Mouse (Mus musculus): Measurements from ENCODE around the gene Metrn. TPM values are rescaled to one million over a fixed set of nuclear protein-coding genes. Genes with fewer than 3 reads are reported as not detected.
A peak's percentile ranks its signal among the peaks of the same experiment; 100 is the strongest.

Metrn gene
- polyA plus RNA-seq, 1 experiment from 2014 or later = 88.8 TPM

- WGBS = 85% methylated on average over 4 of the region's 4 CpGs
- peaks cover 40% of the 10 kb centered on the region for H3K36me3 ChIP-seq (ENCODE audit: control insufficient read depth, insufficient read depth, low read length)
- ATAC-seq = no peak
- H3K4me3 ChIP-seq (ENCODE audit: low read length) = no peak overlapping the region
- H3K4me2 ChIP-seq (ENCODE audit: low read length) = no peak overlapping the region
- no peak overlapping the region for H3K27ac ChIP-seq (ENCODE audit: low read depth, low read length)
- no peak overlapping the region for H3K9ac ChIP-seq (ENCODE audit: low read depth, low read length)
- H3K4me1 ChIP-seq (ENCODE audit: control insufficient read depth, insufficient read depth, low read depth, low read length) = peaks cover 52% of the 10 kb centered on the region
- no peaks in the 10 kb centered on the region for H3K27me3 ChIP-seq (replicated peaks; ENCODE audit: control insufficient read depth, insufficient read depth, low read length)
- H3K9me3 ChIP-seq (ENCODE audit: control insufficient read depth, low read length) = no peaks in the 10 kb centered on the region
These were observed 42.0 kb upstream of the Metrn start for GRCm38 (mm10) chr17:25838904-25839303.

GRCm38 (mm10) chr17:25837533-25837932 is 40.6 kb upstream of the Metrn start:
- WGBS = 7% methylated on average over 3 of the region's 3 CpGs
- no peaks in the 10 kb centered on the region for H3K27me3 ChIP-seq (replicated peaks; ENCODE audit: control insufficient read depth, insufficient read depth, low read length)
- peak overlapping the region; percentile 85 for H3K4me2 ChIP-seq (ENCODE audit: low read length)
- H3K27ac ChIP-seq (ENCODE audit: low read depth, low read length) = peak overlapping the region; percentile 93
- H3K9me3 ChIP-seq (ENCODE audit: control insufficient read depth, low read length) = no peaks in the 10 kb centered on the region
- H3K4me1 ChIP-seq (ENCODE audit: control insufficient read depth, insufficient read depth, low read depth, low read length) = peaks cover 46% of the 10 kb centered on the region
- no peak for ATAC-seq
- H3K4me3 ChIP-seq (ENCODE audit: low read length) = no peak overlapping the region
- H3K36me3 ChIP-seq (ENCODE audit: control insufficient read depth, insufficient read depth, low read length) = peaks cover 40% of the 10 kb centered on the region
- peak overlapping the region; percentile 92 for H3K9ac ChIP-seq (ENCODE audit: low read depth, low read length)

- peaks cover 35% of the 10 kb centered on the region for H3K36me3 ChIP-seq (ENCODE audit: control insufficient read depth, insufficient read depth, low read length)
These were observed 40.1 kb upstream of the Metrn start, which contains the start of gene Rhbdl1 for GRCm38 (mm10) chr17:25837076-25837410. Gene Rhbdl1 (minus strand): TSS chr17:25837295.

GRCm38 (mm10) chr17:25836397-25837075 is 39.6 kb upstream of the Metrn start:
- Histone ChIP-seq H3K27me3 (replicated peaks; ENCODE audit: control insufficient read depth, insufficient read depth, low read length) (no peaks in the 10 kb centered on the region), H3K27ac (ENCODE audit: low read depth, low read length) (peak overlapping the region; percentile 93), H3K36me3 (ENCODE audit: control insufficient read depth, insufficient read depth, low read length) (peaks cover 30% of the 10 kb centered on the region), H3K4me2 (ENCODE audit: low read length) (peak overlapping the region; percentile 85), H3K9me3 (ENCODE audit: control insufficient read depth, low read length) (no peaks in the 10 kb centered on the region), H3K4me1 (ENCODE audit: control insufficient read depth, insufficient read depth, low read depth, low read length) (peaks cover 53% of the 10 kb centered on the region), H3K4me3 (ENCODE audit: low read length) (peak overlapping the region; percentile 55), H3K9ac (ENCODE audit: low read depth, low read length) (peak overlapping the region; percentile 92)
- ATAC-seq = no peak; the same call in 1 of the 2 replicates
- WGBS = 19% methylated on average over 23 of the region's 23 CpGs

More at GRCm38 (mm10) chr17:25837076-25837410, 40.1 kb upstream of the Metrn start, which contains the start of gene Rhbdl1:
- Histone ChIP-seq H3K4me2 (ENCODE audit: low read length) (peak within 1 kb of the TSS; percentile 85), H3K9me3 (ENCODE audit: control insufficient read depth, low read length) (no peaks in the 10 kb centered on the region), H3K9ac (ENCODE audit: low read depth, low read length) (peak within 1 kb of the TSS; percentile 92), H3K4me1 (ENCODE audit: control insufficient read depth, insufficient read depth, low read depth, low read length) (peaks cover 47% of the 10 kb centered on the region), H3K4me3 (ENCODE audit: low read length) (peak within 1 kb of the TSS; percentile 55), H3K27me3 (replicated peaks; ENCODE audit: control insufficient read depth, insufficient read depth, low read length) (no peaks in the 10 kb centered on the region), H3K27ac (ENCODE audit: low read depth, low read length) (peak within 1 kb of the TSS; percentile 93)
- under 1% methylated on average over 29 of the region's 29 CpGs for WGBS
- peak; percentile 52 for ATAC-seq

- Histone ChIP-seq H3K4me2 (ENCODE audit: low read length) (peak overlapping the region; percentile 85), H3K9ac (ENCODE audit: low read depth, low read length) (no peak overlapping the region; the same call in 1 of the 2 replicates), H3K4me1 (ENCODE audit: control insufficient read depth, insufficient read depth, low read depth, low read length) (peaks cover 60% of the 10 kb centered on the region), H3K36me3 (ENCODE audit: control insufficient read depth, insufficient read depth, low read length) (peaks cover 29% of the 10 kb centered on the region), H3K9me3 (ENCODE audit: control insufficient read depth, low read length) (no peaks in the 10 kb centered on the region), H3K27me3 (replicated peaks; ENCODE audit: control insufficient read depth, insufficient read depth, low read length) (no peaks in the 10 kb centered on the region), H3K4me3 (ENCODE audit: low read length) (peak overlapping the region; percentile 55; the same call in 1 of the 2 replicates), H3K27ac (ENCODE audit: low read depth, low read length) (peak overlapping the region; percentile 93)
- whole genome bisulfite sequencing = 92% methylated on average over 16 of the region's 16 CpGs
- ATAC-seq = no peak
These were observed 38.9 kb upstream of the Metrn start for GRCm38 (mm10) chr17:25835816-25836215.

DNA sequence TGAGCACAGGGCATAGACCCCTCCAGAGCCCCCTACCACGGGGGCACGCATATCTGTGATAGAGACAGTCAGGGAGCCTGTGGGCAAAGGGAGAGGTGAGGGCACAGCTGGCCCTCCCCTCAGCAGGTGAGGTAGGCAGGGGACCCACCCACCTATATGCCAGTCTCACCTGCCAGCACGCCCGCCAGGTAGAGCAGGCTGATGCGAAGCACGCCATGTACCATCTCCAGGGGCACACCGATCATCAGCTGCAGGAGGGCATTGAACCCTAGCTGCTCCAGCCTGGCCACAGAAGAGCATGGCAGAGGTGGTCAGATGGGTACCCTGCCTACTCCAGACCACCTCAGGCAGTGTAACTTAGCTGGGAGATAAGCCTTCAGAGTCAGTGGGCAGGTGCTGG is 38.4 kb upstream of the Metrn start:
- no peak overlapping the region for H3K27ac ChIP-seq (ENCODE audit: low read depth, low read length)
- 97% methylated on average over 7 of the region's 7 CpGs for WGBS
- H3K27me3 ChIP-seq (replicated peaks; ENCODE audit: control insufficient read depth, insufficient read depth, low read length) = no peaks in the 10 kb centered on the region
- H3K4me2 ChIP-seq (ENCODE audit: low read length) = peak overlapping the region; percentile 5
- no peak for ATAC-seq
- H3K4me1 ChIP-seq (ENCODE audit: control insufficient read depth, insufficient read depth, low read depth, low read length) = peaks cover 65% of the 10 kb centered on the region
- peak overlapping the region; percentile 38 for H3K9ac ChIP-seq (ENCODE audit: low read depth, low read length)
- no peak overlapping the region for H3K4me3 ChIP-seq (ENCODE audit: low read length)
- H3K9me3 ChIP-seq (ENCODE audit: control insufficient read depth, low read length) = no peaks in the 10 kb centered on the region
- peaks cover 29% of the 10 kb centered on the region for H3K36me3 ChIP-seq (ENCODE audit: control insufficient read depth, insufficient read depth, low read length)

DNA sequence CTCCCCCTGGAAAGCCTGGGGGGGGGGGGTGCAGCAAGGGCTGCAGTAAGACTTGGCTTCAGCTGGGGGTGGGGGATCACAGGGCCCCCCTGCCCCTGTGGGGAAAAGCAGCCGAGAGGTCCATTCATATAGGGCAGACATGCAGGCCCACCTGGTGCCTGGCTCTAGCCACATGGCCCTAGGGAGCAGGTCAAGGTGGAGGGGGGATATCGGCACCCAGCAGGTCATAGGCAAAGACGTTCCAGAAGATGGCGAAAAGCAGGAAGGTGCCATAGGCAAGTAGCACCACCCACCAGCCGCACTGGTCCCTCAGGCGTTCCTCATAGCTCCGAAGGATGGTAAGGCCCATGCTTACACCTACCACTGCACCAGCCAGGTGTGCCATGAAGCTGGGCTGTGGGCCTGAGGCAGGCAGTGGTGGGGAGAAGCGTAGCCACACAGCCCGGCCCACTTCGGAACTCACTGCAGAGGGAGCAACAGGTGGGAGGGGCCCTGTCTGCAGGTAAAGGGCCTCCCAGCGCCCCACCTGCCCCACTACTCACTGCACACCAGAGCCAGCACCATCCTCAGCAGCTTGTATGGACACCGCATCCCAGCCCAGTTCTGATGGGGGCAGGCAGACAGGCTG is 37.8 kb upstream of the Metrn start:
- Histone ChIP-seq H3K4me1 (ENCODE audit: control insufficient read depth, insufficient read depth, low read depth, low read length) (peaks cover 70% of the 10 kb centered on the region), H3K27ac (ENCODE audit: low read depth, low read length) (no peak overlapping the region; the same call in 1 of the 2 replicates), H3K9ac (ENCODE audit: low read depth, low read length) (peak overlapping the region; percentile 77), H3K36me3 (ENCODE audit: control insufficient read depth, insufficient read depth, low read length) (peaks cover 27% of the 10 kb centered on the region), H3K27me3 (replicated peaks; ENCODE audit: control insufficient read depth, insufficient read depth, low read length) (no peaks in the 10 kb centered on the region), H3K4me2 (ENCODE audit: low read length) (peak overlapping the region; percentile 78), H3K4me3 (ENCODE audit: low read length) (peak overlapping the region; percentile 74; the same call in 1 of the 2 replicates), H3K9me3 (ENCODE audit: control insufficient read depth, low read length) (no peaks in the 10 kb centered on the region)
- 84% methylated on average over 12 of the region's 12 CpGs for WGBS
- no peak for ATAC-seq

- no peak for ATAC-seq
- 49% methylated on average over 6 of the region's 6 CpGs for WGBS
- peak overlapping the region; percentile 77 for H3K9ac ChIP-seq (ENCODE audit: low read depth, low read length)
These were observed 37.1 kb upstream of the Metrn start for GRCm38 (mm10) chr17:25833961-25834594.

DNA sequence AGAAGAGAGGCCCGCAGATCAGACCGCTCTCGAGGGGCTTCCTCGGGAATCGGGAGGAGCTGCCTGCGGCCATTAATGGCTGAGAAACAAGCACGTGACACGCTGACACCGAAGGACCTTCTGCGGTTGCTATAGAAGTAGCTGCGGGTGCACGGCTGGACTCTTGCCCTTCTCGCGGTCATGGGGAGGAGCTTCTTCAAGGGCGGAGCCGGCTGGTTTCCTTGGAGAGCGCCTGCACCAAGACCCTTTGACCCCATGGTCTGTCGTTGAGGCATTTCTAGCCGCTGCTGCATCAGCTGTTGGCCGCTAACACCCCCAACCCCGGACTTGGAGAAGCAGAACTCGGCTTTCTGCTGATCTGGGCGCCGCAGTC is 36.3 kb upstream of the Metrn start, which contains the start of gene Stub1:
TSS of gene Stub1 (minus strand) at position 114 of the 373 bp plus-strand sequence.
- Histone ChIP-seq H3K4me3 (ENCODE audit: low read length) (peak within 1 kb of the TSS; percentile 74), H3K4me2 (ENCODE audit: low read length) (peak within 1 kb of the TSS; percentile 78), H3K4me1 (ENCODE audit: control insufficient read depth, insufficient read depth, low read depth, low read length) (peaks cover 77% of the 10 kb centered on the region), H3K36me3 (ENCODE audit: control insufficient read depth, insufficient read depth, low read length) (peaks cover 18% of the 10 kb centered on the region), H3K9me3 (ENCODE audit: control insufficient read depth, low read length) (no peaks in the 10 kb centered on the region), H3K27ac (ENCODE audit: low read depth, low read length) (peak within 1 kb of the TSS; percentile 98), H3K27me3 (replicated peaks; ENCODE audit: control insufficient read depth, insufficient read depth, low read length) (no peaks in the 10 kb centered on the region), H3K9ac (ENCODE audit: low read depth, low read length) (peak within 1 kb of the TSS; percentile 77)
- ATAC-seq = peak; percentile 63
- under 1% methylated on average over 24 of the region's 24 CpGs for WGBS

More at GRCm38 (mm10) chr17:25833961-25834594, 37.1 kb upstream of the Metrn start:
- Histone ChIP-seq H3K4me2 (ENCODE audit: low read length) (peak overlapping the region; percentile 78), H3K36me3 (ENCODE audit: control insufficient read depth, insufficient read depth, low read length) (peaks cover 21% of the 10 kb centered on the region), H3K9me3 (ENCODE audit: control insufficient read depth, low read length) (no peaks in the 10 kb centered on the region), H3K4me1 (ENCODE audit: control insufficient read depth, insufficient read depth, low read depth, low read length) (peaks cover 74% of the 10 kb centered on the region), H3K27me3 (replicated peaks; ENCODE audit: control insufficient read depth, insufficient read depth, low read length) (no peaks in the 10 kb centered on the region), H3K27ac (ENCODE audit: low read depth, low read length) (peak overlapping the region; percentile 98), H3K4me3 (ENCODE audit: low read length) (peak overlapping the region; percentile 74)
